Mouse (Mus musculus) adrenal gland, adult 2 months (tissue): Measurements from ENCODE around the gene Faf1. TPM values are rescaled to one million over a fixed set of nuclear protein-coding genes. Genes with fewer than 3 reads are reported as not detected.
"Not testable (repeated sequence)": the region's sequence is repeated elsewhere in the genome, so short reads cannot be mapped to it uniquely, and the experiment has no call there.

Experiments
- DNase-seq: peaks from one replicate; pipeline ENCODE4 v3.0.0; 2021
- polyA plus RNA-seq: library from polyadenylated mRNA; depleted of rRNA; stranded (reverse); fragments of >200 nt; gene quantifications from 2 replicates; pipeline ENCODE4 v1.2.3, GENCODE M21; 2012
- total RNA-seq, 2 experiments: library from RNA; stranded (reverse); gene quantifications; 2 replicates each; pipeline ENCODE4 v1.2.3; 2021

Gene Faf1
- total and polyA plus RNA-seq, 3 experiments = 6.8 to 31.1 (median 24.8) TPM

- peak; percentile 89 for DNase-seq
Observed at GRCm38 (mm10) chr4:109665101-109665981, 11.0 kb upstream of the Faf1 start.

DNA sequence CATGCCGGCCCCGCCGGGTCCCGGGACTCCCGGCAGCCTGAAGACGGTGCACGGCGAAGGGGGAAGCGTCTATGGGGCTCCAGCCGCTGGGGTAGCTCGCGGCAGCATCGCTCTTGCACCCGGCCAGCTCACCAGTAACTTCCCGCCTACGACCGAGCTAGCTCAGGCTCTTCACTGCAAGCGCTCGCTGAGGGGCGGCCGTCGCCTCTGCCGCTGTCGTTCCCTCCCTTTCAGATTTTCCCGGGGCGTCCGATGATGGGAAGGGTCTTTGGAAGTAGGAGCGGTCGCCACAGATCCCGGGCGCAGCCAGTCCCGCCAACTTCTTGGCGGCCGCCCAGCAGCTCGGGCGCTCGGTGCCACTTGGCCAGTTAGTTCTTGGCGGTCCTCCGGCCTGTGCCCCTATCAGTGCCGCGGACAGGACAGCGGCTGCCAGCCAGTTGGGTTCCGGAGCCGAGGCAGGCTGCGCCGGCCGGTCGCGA lies 10.4 kb upstream of the Faf1 start:
- peak; percentile 81 for DNase-seq

GRCm38 (mm10) chr4:109666461-109667269 lies 9.7 kb upstream of the Faf1 start, which contains the start of gene Cdkn2c:
TSS of gene Cdkn2c (minus strand) at chr4:109667189.
- peak; percentile 97 for DNase-seq

- DNase-seq = no peak
Observed at GRCm38 (mm10) chr4:109667518-109667917, 8.9 kb upstream of the Faf1 start.

DNA sequence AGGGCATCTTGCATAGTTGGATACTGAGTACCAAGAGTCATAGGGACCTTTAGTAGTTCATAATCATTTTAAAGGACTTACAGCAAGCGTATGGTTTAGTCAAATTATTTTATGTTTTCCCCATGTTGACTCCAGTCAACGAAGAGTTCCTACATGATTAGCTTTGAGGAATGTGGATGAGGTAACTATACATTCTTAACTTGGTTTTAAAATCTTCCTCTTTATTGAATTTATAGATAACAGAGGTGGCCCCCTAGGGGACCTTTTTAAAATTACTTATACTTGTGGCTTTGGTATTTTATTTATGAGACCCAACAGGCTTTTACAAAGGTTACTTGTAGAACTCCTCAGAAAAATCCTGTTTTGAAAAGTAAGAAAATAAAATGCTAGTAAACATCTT lies 6.2 kb upstream of the Faf1 start:
- DNase-seq = no peak

GRCm38 (mm10) chr4:109671941-109672340 lies 4.4 kb upstream of the Faf1 start:
- DNase-seq = no peak

GRCm38 (mm10) chr4:109674097-109674496 lies 2.3 kb upstream of the Faf1 start:
- DNase-seq = no peak

DNA sequence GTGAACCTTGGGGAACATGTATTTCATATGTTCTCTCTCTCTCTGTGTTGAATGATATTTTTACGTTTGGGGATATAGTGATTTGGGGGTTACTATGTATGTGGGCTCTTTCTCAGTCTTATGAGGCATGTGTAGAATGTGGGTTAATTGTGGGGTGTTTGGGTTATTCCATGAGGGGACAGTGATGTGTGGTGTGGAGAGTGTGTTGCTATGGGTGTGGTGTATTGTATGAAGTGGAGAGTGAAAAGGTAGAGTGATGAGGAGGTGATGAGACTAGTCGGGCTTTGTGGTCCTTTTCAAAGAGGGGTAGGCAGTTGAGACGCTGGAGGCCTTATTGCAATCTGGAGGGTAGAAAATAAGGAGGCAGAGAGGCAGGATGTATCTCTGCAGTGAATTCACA lies 833 bp downstream of the Faf1 start:
- no peak for DNase-seq

GRCm38 (mm10) chr4:109683561-109683960 lies 7.2 kb downstream of the Faf1 start:
- no peak for DNase-seq

- DNase-seq = no peak
Observed at GRCm38 (mm10) chr4:109692674-109693073, 16.3 kb downstream of the Faf1 start.

GRCm38 (mm10) chr4:109700727-109701126 lies 24.3 kb downstream of the Faf1 start:
- DNase-seq = not testable (repeated sequence)

DNA sequence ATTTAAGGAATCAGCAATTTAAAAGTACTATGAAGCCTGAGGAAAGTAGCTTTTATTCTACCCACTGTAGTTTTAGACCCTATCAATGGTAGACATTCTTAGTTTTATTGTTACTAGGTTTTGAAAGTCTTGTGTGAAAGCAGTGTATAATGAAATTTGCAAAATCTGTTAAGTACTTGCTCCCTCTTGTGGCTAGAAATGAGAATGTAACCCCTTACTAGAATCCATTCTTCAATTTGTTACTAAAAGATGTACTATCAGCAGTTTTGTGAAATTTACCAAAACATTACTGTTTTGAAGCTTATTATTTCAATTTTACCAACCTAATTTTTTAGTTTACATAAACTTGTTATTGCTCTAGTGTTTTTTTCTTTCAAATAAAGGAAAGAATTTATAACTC lies 27.2 kb downstream of the Faf1 start:
- DNase-seq = no peak

DNA sequence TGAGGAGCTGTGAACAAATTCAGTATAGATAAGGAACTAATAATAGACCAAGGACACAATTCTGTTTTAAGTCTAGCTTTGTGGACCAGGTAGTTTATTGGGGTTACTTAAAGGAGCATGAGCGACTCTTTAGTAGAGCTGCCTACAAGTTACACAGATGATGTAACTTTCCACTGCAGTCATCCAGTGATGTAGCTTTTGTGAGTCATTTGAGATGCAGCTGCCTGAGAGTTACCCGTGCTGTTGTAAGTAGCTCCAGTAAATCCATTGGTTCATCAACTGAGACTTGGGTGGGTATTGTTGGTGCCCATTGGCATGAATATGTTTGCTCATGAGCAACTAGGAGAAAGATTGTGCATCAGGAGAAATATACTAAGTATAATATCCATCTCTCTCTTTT lies 29.0 kb downstream of the Faf1 start:
- DNase-seq = peak; percentile 29

DNA sequence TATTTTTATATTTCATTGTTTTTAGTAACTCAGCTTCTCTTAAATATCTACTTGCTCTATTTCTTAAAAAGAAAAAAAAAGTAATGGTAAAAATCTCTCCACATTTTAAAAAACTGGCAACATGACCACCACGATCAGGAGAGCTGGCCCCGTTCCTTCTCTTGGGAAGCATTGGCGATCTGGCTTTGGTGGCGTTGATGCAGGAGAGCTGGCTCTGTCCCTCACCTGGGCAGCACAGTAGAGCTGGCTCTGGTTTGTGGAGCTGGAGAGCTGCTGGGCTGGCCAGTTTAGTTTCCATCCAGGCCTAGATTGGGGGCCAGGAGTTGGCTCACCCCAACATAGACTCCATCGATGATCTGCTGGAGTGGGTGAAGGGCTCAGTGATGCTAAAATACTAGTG lies 42.9 kb downstream of the Faf1 start:
- DNase-seq = no peak

DNA sequence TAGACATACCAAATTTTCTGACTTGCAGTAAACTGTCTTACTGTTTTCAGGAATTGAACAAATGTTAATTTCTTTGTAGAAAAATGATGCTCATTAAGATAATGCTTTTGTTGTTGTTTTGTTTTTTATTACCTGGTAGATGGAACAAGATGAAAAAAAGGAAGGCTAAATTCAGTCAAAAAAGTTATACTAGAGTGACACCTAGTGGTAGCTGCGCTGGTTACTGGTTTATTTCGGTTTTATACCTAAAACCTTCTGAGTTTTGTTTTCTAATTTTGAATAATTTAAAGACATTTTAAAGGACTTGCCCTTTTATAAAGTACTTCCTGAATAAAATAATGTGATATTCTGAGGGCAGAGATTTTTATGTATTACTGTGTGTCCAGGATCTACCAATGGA lies 52.9 kb downstream of the Faf1 start:
- DNase-seq = no peak

DNA sequence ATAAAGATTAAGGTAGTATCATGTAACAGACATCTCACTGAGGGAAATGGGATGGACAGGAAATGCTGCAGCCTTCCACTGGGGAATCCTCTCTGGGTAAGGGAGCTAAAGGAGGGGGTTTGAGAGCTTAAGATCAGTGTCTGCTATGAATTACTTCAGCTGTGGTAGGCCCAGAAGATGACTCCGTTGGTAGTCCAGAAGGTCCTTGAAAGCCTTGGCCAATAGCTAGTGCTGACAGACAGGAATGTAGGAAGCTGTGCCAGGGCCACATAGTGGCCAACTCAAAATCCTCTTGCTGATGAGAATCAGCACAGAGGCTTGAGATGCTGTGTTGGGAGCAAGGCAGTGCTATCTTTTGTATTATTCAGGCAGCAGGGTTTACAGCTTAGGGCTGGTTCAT lies 59.4 kb downstream of the Faf1 start:
- DNase-seq = peak; percentile 52

DNA sequence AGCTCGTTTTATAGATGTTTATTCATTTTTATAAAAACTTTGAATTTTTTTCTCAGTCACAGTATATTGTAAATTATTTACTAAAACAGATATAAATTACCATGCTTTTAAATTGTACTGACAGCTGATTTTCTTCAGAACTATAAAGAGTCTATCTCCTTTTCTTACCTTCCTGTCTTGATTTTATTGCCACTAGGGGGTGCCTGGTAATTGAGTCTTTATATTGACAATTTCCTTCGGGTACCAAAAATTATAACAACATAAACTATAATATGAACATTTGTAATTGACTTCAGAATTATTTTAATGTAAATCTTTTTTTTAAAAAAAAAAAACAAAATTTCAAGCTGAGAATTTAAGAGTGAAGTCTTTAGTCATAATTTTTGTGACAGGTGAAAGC lies 67.6 kb downstream of the Faf1 start:
- no peak for DNase-seq

DNA sequence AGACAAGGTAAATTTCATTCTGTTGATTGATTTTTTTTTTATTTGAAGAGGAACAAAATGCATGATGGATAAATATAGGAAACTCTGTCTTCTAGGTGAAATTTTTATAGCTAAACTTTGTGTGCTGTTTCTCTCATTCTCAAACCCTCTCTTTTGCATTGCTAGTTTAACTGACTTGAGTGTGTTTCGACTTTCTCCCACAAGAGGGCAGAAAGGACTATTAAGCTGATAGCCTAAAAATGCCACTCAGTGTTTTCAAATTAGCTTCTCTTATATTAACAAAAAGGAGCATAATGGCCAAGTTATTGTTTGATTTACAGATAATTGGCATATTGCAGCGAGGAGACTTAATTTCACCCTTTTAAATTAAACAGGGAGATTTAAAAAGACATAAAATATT lies 82.6 kb downstream of the Faf1 start:
- DNase-seq = peak; percentile 4

GRCm38 (mm10) chr4:109759901-109760300 lies 83.5 kb downstream of the Faf1 start:
- no peak for DNase-seq

DNA sequence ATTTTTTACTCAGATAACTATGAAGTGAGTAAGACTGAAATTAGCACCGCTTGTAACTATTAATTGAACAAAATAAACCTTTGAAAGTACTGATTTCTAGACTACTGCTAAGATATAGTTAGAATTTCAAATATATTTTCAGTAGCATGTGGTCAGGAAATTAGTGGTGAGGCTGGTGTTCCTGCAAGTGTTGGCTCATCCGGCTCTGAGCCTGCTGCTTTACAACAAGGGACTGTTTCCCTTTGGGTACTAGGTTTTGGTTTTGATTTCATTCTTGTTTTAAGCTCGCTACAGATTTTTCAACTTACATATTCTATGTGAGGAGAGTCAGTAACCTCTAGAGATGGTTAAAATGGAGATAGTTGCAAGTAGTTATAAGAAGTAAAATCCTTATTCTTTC lies 84.1 kb downstream of the Faf1 start:
- DNase-seq = no peak

GRCm38 (mm10) chr4:109762768-109763501 lies 86.5 kb downstream of the Faf1 start:
- no peak for DNase-seq

- no peak for DNase-seq
Observed at GRCm38 (mm10) chr4:109769071-109769470, 92.7 kb downstream of the Faf1 start.
